Mouse (Mus musculus): ENCODE data around the gene Bcr. TPM values are rescaled to one million over a fixed set of nuclear protein-coding genes. Genes with fewer than 3 reads are reported as not detected.

Gene Bcr
- total and polyA plus RNA-seq, 3 experiments = 7.3 to 10.0 (median 9.9) TPM

DNA sequence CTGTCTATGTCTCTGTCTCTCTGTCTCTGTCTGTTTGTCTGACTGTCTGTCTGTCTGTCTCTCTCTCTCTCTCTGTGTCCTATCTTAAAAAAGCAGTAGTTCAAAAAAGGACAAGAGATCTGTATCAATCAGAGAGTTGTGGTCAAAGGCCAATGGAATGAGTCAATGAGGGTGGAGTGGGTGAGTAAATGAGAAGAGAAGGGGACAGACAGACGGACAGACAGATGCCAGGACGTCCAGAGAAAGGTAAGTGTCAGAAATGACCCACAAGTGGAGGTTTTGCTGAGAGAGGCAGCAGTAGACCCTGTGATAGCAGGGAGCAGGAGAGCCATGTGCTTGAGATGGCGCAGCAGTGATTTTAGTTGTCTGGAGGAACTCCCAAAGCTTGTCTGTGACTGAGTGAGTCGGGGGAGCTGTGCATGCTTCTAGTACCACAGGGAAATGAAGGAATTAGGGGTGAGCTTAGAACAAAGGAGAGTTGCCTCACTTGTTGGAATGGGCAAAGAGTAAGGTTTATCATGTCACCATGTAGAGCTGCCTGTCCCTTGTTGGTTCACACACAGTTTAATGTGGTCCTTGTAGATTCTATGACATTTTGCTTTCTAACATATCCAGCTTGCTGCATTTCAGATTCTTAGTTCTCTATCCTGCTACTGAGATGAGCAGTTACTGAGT, 161.7 kb downstream of the Bcr start:
- Histone ChIP-seq H3K79me2 (replicated peaks; ENCODE audit: control insufficient read depth, insufficient read depth, low read length) (peaks cover 10% of the 10 kb centered on the region), H3K9ac (ENCODE audit: low read depth, low read length) (no peak overlapping the region), H3K36me3 (ENCODE audit: control insufficient read depth, insufficient read depth, low read length) (peaks cover 14% of the 10 kb centered on the region), H3K4me3 (no peak overlapping the region), H3K27ac (peak overlapping the region; percentile 4; the same call in 1 of the 2 replicates), H3K27me3 (ENCODE audit: control insufficient read depth, insufficient read depth, low read length) (no peaks in the 10 kb centered on the region), H3K4me1 (ENCODE audit: control insufficient read depth, insufficient read depth, low read length) (peaks cover 17% of the 10 kb centered on the region)
- 45% methylated on average over 4 of the region's 4 CpGs for WGBS
- DNase-seq = no peak
- no peak for TF ChIP-seq POLR2A (IDR thresholded peaks at IDR 0.05; ENCODE audit: insufficient read depth, low read depth, low read length)
- no peak for TF ChIP-seq EP300 (IDR thresholded peaks at IDR 0.05; ENCODE audit: insufficient read depth, low read depth, low read length)
- TF ChIP-seq CTCF (IDR thresholded peaks at IDR 0.05) = no peak
- intact Hi-C loops (cut with DNase I) = no loop called here

DNA sequence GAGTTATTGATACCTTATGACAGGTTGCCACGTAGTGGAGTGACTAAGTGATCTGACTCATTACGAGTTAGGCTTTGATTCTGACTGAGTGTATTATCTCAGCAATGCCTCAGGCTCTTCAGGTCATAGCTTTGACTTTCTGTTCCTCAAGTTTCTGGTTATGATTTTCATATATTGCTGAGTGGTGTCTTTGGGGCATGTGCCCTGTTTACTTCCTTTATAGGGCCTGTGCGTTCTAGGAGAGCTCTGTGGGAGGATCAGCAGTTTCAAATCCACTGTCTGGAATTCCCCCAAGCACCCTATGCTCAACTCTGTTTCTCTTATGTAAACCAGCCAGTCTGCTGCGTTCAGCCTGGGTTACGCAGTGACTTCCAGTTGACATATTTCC, 162.2 kb downstream of the Bcr start:
- no peaks in the 10 kb centered on the region for H3K27me3 ChIP-seq (ENCODE audit: control insufficient read depth, insufficient read depth, low read length)
- no peak for TF ChIP-seq EP300 (IDR thresholded peaks at IDR 0.05; ENCODE audit: insufficient read depth, low read depth, low read length)
- no peak for TF ChIP-seq CTCF (IDR thresholded peaks at IDR 0.05)
- TF ChIP-seq POLR2A (IDR thresholded peaks at IDR 0.05; ENCODE audit: insufficient read depth, low read depth, low read length) = no peak
- peaks cover 17% of the 10 kb centered on the region for H3K4me1 ChIP-seq (ENCODE audit: control insufficient read depth, insufficient read depth, low read length)
- H3K79me2 ChIP-seq (replicated peaks; ENCODE audit: control insufficient read depth, insufficient read depth, low read length) = peaks cover 7% of the 10 kb centered on the region; the same call in 1 of the 2 replicates
- peak in 1 of 2 experiments; percentile 50 for DNase-seq
- no peak overlapping the region for H3K9ac ChIP-seq (ENCODE audit: low read depth, low read length)
- H3K36me3 ChIP-seq (ENCODE audit: control insufficient read depth, insufficient read depth, low read length) = peaks cover 14% of the 10 kb centered on the region
- H3K4me3 ChIP-seq = no peak overlapping the region
- WGBS = 64% methylated on average over 5 of the region's 5 CpGs
- intact Hi-C loops (cut with DNase I) = no loop called here
- H3K27ac ChIP-seq = peak overlapping the region; percentile 4; the same call in 1 of the 2 replicates

DNA sequence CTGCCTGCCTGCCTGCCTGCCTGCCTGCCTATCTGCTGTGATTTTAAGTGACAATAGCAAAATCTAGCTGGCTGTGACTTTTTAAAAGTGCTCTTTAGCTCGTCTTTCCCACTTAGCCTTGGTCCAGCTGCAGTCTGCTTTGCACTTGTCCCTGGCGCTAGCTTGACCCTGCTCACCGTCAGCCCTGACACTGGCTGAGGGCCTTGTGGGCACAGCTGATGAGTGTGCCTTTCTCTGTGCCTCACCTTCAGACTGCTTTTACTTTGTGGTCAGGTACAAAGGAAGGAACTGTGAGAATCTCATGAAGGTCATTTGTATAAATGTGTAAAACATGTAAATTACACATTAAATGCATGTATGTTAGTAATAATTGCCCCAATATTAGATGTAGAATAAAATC, 163.8 kb downstream of the Bcr start:
- Histone ChIP-seq H3K9ac (ENCODE audit: low read depth, low read length) (no peak overlapping the region), H3K36me3 (ENCODE audit: control insufficient read depth, insufficient read depth, low read length) (peaks cover 14% of the 10 kb centered on the region), H3K79me2 (replicated peaks; ENCODE audit: control insufficient read depth, insufficient read depth, low read length) (peaks cover 11% of the 10 kb centered on the region), H3K27me3 (ENCODE audit: control insufficient read depth, insufficient read depth, low read length) (no peaks in the 10 kb centered on the region), H3K4me3 (no peak overlapping the region), H3K27ac (no peak overlapping the region), H3K4me1 (ENCODE audit: control insufficient read depth, insufficient read depth, low read length) (peaks cover 17% of the 10 kb centered on the region)
- TF ChIP-seq POLR2A (IDR thresholded peaks at IDR 0.05; ENCODE audit: insufficient read depth, low read depth, low read length) = no peak
- 46% methylated on average over 3 of the region's 3 CpGs for WGBS
- no peak for DNase-seq
- intact Hi-C loops (cut with DNase I) = no loop called here

DNA sequence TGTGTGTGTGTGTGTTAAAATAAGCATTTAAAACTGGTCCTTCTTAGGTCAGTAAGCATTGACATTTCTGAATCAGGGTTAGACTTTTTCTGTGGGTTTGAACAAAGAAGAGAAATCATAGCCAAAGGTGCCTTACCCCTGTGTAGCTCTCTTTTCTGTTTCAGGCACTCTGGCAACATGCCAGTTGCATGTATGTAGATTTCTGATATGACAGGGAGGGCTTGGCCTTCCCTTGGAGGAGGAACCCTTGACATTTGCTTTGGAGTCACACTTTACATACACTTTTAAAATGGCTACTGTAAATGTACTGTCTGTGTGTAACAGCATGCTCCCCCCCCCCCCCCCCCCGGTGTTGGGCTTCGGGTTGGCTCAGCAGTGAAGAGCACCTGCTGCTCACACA, 164.2 kb downstream of the Bcr start:
- no CpG with 5 or more reads among the region's 2 CpGs for WGBS
- no peaks in the 10 kb centered on the region for H3K27me3 ChIP-seq (ENCODE audit: control insufficient read depth, insufficient read depth, low read length)
- H3K4me3 ChIP-seq = no peak overlapping the region
- H3K27ac ChIP-seq = no peak overlapping the region
- no peak for DNase-seq
- H3K79me2 ChIP-seq (replicated peaks; ENCODE audit: control insufficient read depth, insufficient read depth, low read length) = peaks cover 11% of the 10 kb centered on the region
- TF ChIP-seq EP300 (IDR thresholded peaks at IDR 0.05; ENCODE audit: insufficient read depth, low read depth, low read length) (no peak), CTCF (IDR thresholded peaks at IDR 0.05) (no peak), POLR2A (IDR thresholded peaks at IDR 0.05; ENCODE audit: insufficient read depth, low read depth, low read length) (no peak)
- intact Hi-C loops (cut with DNase I) = no loop called here
- peaks cover 17% of the 10 kb centered on the region for H3K4me1 ChIP-seq (ENCODE audit: control insufficient read depth, insufficient read depth, low read length)
- H3K9ac ChIP-seq (ENCODE audit: low read depth, low read length) = no peak overlapping the region
- H3K36me3 ChIP-seq (ENCODE audit: control insufficient read depth, insufficient read depth, low read length) = peaks cover 11% of the 10 kb centered on the region

DNA sequence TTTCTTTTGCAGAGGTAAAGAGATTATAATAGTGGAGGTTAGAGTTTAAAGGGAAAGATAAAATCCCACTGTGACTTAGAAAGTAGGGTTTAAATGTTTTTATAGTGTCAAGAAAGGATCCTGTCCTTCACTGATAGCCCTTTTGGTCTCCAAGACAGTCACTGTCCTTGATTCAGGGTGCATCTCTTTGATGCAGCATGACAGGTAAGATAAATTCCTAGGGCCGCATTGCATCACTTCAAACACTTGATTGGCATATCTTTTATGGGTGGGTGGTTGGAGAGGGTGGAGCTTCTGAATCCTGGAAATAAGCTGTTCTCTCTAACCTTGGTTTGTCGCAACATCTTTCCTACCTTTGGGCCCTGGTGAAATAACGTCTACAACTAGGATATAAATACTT, 167.0 kb downstream of the Bcr start:
- no peak overlapping the region for H3K27ac ChIP-seq
- no peak overlapping the region for H3K4me3 ChIP-seq
- DNase-seq = no peak
- H3K9ac ChIP-seq (ENCODE audit: low read depth, low read length) = no peak overlapping the region
- H3K27me3 ChIP-seq (ENCODE audit: control insufficient read depth, insufficient read depth, low read length) = no peaks in the 10 kb centered on the region
- peaks cover 3% of the 10 kb centered on the region for H3K36me3 ChIP-seq (ENCODE audit: control insufficient read depth, insufficient read depth, low read length)
- WGBS = 87% methylated on average over 3 of the region's 3 CpGs
- TF ChIP-seq POLR2A (IDR thresholded peaks at IDR 0.05; ENCODE audit: insufficient read depth, low read depth, low read length) = no peak
- TF ChIP-seq EP300 (IDR thresholded peaks at IDR 0.05; ENCODE audit: insufficient read depth, low read depth, low read length) = no peak
- no peak for TF ChIP-seq CTCF (IDR thresholded peaks at IDR 0.05)
- peaks cover 10% of the 10 kb centered on the region for H3K79me2 ChIP-seq (replicated peaks; ENCODE audit: control insufficient read depth, insufficient read depth, low read length)
- peaks cover 5% of the 10 kb centered on the region for H3K4me1 ChIP-seq (ENCODE audit: control insufficient read depth, insufficient read depth, low read length)
- intact Hi-C loops (cut with DNase I) = no loop called here

DNA sequence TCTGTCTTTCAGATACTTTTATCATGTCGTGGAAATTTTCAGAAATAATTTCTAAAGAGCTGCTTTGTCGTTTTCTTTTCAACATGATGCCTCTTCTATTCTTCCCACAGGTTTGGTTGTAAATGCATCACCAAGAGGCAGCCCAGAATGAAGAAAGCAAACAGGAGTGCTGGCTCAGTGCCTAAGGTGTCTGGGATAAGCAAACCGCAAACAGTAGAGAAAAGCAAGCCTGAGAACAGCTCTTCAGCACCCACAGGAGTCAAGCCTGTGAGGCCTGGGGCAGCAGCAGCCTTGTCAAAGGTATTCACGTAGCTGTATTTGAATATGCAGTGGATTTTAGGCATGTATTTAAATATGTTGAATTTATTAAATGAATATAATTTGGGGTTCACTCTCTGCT, 170.2 kb downstream of the Bcr start:
- TF ChIP-seq CTCF (IDR thresholded peaks at IDR 0.05) = no peak
- no peak for TF ChIP-seq EP300 (IDR thresholded peaks at IDR 0.05; ENCODE audit: insufficient read depth, low read depth, low read length)
- no peak for TF ChIP-seq POLR2A (IDR thresholded peaks at IDR 0.05; ENCODE audit: insufficient read depth, low read depth, low read length)
- Histone ChIP-seq H3K4me1 (ENCODE audit: control insufficient read depth, insufficient read depth, low read length) (peaks cover 6% of the 10 kb centered on the region; the same call in 1 of the 2 replicates), H3K79me2 (replicated peaks; ENCODE audit: control insufficient read depth, insufficient read depth, low read length) (peaks cover 12% of the 10 kb centered on the region), H3K27me3 (ENCODE audit: control insufficient read depth, insufficient read depth, low read length) (no peaks in the 10 kb centered on the region), H3K9ac (ENCODE audit: low read depth, low read length) (no peak overlapping the region), H3K36me3 (ENCODE audit: control insufficient read depth, insufficient read depth, low read length) (peaks cover 6% of the 10 kb centered on the region), H3K4me3 (no peak overlapping the region), H3K27ac (no peak overlapping the region)
- WGBS = 74% methylated on average over 4 of the region's 4 CpGs
- intact Hi-C loops (cut with DNase I) = no loop called here
- DNase-seq = no peak
